Mouse (Mus musculus): ENCODE results near the gene Gm13084.
"Not testable (repeated sequence)": the region's sequence is repeated elsewhere in the genome, so short reads cannot be mapped to it uniquely, and the experiment has no call there.

Gm13084 gene

DNA sequence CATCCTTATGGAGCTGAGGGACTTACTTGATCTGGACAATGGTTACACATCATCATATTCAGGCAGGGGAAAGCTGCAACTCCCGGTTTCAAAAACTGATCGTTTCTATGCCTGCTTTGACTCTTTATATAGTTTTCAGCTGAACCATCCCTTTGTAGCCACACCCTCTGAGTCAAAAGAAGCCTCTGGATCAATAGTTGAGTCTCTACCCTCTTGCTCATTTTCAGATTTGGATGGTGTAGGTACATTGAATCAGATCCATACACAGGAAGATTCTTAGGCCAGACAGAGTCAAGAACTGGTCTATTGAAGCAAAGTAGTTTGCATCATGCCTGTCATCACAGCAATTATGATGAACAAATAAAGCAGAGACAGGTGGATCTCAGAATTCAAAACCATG, at the start of gene Gm13084:
Gm13084 (minus strand) TSS at position 101 of the 400 bp plus-strand sequence.
- no peak for DNase-seq (ENCODE audit: low read depth, low spot score)

GRCm38 (mm10) chr4:143846197-143846596, 30.3 kb upstream of the Gm13084 start, which contains the start of gene Gm13103:
TSS of gene Gm13103 (plus strand) at chr4:143846497.
- DNase-seq (ENCODE audit: low read depth, low spot score), result not testable (repeated sequence)

DNA sequence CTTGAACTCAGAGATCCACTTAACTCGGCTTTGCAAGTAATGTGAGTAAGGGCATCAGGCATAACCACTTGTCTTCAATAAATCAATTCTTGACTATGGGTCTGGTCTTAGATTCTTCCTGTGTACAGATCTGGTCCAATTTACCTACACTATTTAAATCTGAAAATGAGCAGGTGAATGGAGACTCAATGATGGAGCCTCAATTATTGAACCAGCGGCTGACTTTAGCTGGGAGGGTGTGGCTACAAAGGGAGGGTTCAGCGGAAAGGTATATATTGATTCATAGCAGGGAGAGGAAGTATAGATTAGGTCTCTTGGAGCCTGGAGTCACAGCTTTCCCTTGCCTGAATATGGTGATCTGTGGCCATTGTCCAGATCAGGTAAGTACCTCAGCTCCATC, 26.8 kb downstream of the Gm13084 start, which contains the start of gene Gm13023:
Gm13023 (plus strand) TSS at position 301 of the 400 bp plus-strand sequence.
- not testable (repeated sequence) for DNase-seq (ENCODE audit: low read depth, low spot score)
